Mouse (Mus musculus) embryonic facial prominence, embryonic 13.5 days (tissue): Measurements from ENCODE around the gene Sorl1. TPM values are rescaled to one million over a fixed set of nuclear protein-coding genes. Genes with fewer than 3 reads are reported as not detected.

Experiments used
- ATAC-seq: fragments of 200-750 bp; cut with Nextera tagmentation; 2 replicates; pipeline ENCODE4 v1.8.0; 2017; ENCODE audit warnings: low read depth; ENCODE audit not compliant: insufficient number of reproducible peaks, insufficient read depth, low FRiP score, low TSS enrichment
- H3K27ac ChIP-seq: fragments of 300-500 bp; sonication (generic); 2 replicates; pipeline ENCODE4 v1.5.1; 2015; ENCODE audit warnings: moderate library complexity, mild to moderate bottlenecking, inconsistent platforms
- H3K27me3 ChIP-seq: fragments of 300-500 bp; sonication (generic); 2 replicates; pipeline ENCODE4 v1.6.1; 2015; ENCODE audit warnings: mild to moderate bottlenecking, inconsistent platforms
- H3K36me3 ChIP-seq: fragments of 300-500 bp; sonication (generic); 2 replicates; pipeline ENCODE4 v1.6.1; 2015; ENCODE audit warnings: mild to moderate bottlenecking, inconsistent platforms
- H3K4me1 ChIP-seq: fragments of 300-500 bp; sonication (generic); 2 replicates; pipeline ENCODE4 v1.6.1; 2015; ENCODE audit warnings: inconsistent platforms
- H3K4me2 ChIP-seq: fragments of 300-500 bp; sonication (generic); 2 replicates; pipeline ENCODE4 v1.6.1; 2015; ENCODE audit warnings: moderate library complexity, mild to moderate bottlenecking, inconsistent platforms
- H3K4me3 ChIP-seq: fragments of 300-500 bp; sonication (generic); 2 replicates; pipeline ENCODE4 v1.5.1; 2015; ENCODE audit warnings: mild to moderate bottlenecking, inconsistent platforms
- H3K9ac ChIP-seq: fragments of 300-500 bp; sonication (generic); 2 replicates; pipeline ENCODE4 v1.6.1; 2015; ENCODE audit warnings: mild to moderate bottlenecking, inconsistent platforms
- H3K9me3 ChIP-seq: fragments of 300-500 bp; sonication (generic); 2 replicates; pipeline ENCODE4 v1.6.1; 2016; ENCODE audit warnings: inconsistent platforms
- WGBS: fragments of 180-500 bp; shearing (Covaris S2); methylation state at CpG from one replicate; pipeline ENCODE4 v1.1.7; 2015; ENCODE audit warnings: mixed read lengths; 5-methylcytosine and 5-hydroxymethylcytosine counted together
- polyA plus RNA-seq: library from polyadenylated mRNA; unstranded; fragments of >200 nt; fragmentation: Nextera tagmentation; extraction: Ambion mirVana; gene quantifications from 2 replicates; pipeline ENCODE4 v1.2.1, GENCODE M21; 2015

Sorl1 gene
- polyA plus RNA-seq, 1 experiment from 2014 or later, result 6.6 TPM

- Histone ChIP-seq H3K4me3 (no peak overlapping the region), H3K4me2 (no peak overlapping the region), H3K27me3 (no peaks in the 10 kb centered on the region), H3K9ac (no peak overlapping the region), H3K9me3 (no peaks in the 10 kb centered on the region), H3K4me1 (no peaks in the 10 kb centered on the region), H3K27ac (no peak overlapping the region), H3K36me3 (peaks cover 20% of the 10 kb centered on the region)
- 86% methylated on average over 5 of the region's 5 CpGs for WGBS
- no peak for ATAC-seq
Measured at GRCm38 (mm10) chr9:41992841-41993240, 131.3 kb downstream of the Sorl1 start.

- WGBS, result 54% methylated on average over 5 of the region's 5 CpGs
- ATAC-seq, result no peak
- H3K27ac ChIP-seq, result peak overlapping the region; percentile 13
Measured at GRCm38 (mm10) chr9:41985636-41986035, 138.5 kb downstream of the Sorl1 start.

GRCm38 (mm10) chr9:41985052-41985451 is 139.0 kb downstream of the Sorl1 start:
- no peak for ATAC-seq
- H3K4me3 ChIP-seq, result no peak overlapping the region
- no peak overlapping the region for H3K27ac ChIP-seq
- no peaks in the 10 kb centered on the region for H3K27me3 ChIP-seq
- peaks cover 11% of the 10 kb centered on the region; the same call in 1 of the 2 replicates for H3K4me1 ChIP-seq
- no peaks in the 10 kb centered on the region for H3K9me3 ChIP-seq
- no peak overlapping the region for H3K4me2 ChIP-seq
- H3K36me3 ChIP-seq, result peaks cover 43% of the 10 kb centered on the region
- WGBS, result 39% methylated on average over 9 of the region's 9 CpGs
- H3K9ac ChIP-seq, result no peak overlapping the region

More at GRCm38 (mm10) chr9:41985636-41986035, 138.5 kb downstream of the Sorl1 start:
- Histone ChIP-seq H3K27me3 (no peaks in the 10 kb centered on the region), H3K9me3 (no peaks in the 10 kb centered on the region), H3K4me1 (peaks cover 11% of the 10 kb centered on the region; the same call in 1 of the 2 replicates), H3K36me3 (peaks cover 41% of the 10 kb centered on the region), H3K9ac (no peak overlapping the region), H3K4me2 (no peak overlapping the region), H3K4me3 (no peak overlapping the region)

- H3K27ac ChIP-seq, result no peak overlapping the region
- H3K36me3 ChIP-seq, result peaks cover 41% of the 10 kb centered on the region
- ATAC-seq, result no peak
- no peak overlapping the region for H3K4me2 ChIP-seq
- no peaks in the 10 kb centered on the region for H3K9me3 ChIP-seq
- peaks cover 11% of the 10 kb centered on the region; the same call in 1 of the 2 replicates for H3K4me1 ChIP-seq
- H3K4me3 ChIP-seq, result no peak overlapping the region
- H3K27me3 ChIP-seq, result no peaks in the 10 kb centered on the region
- H3K9ac ChIP-seq, result no peak overlapping the region
- 80% methylated on average over 11 of the region's 11 CpGs for WGBS
Measured at GRCm38 (mm10) chr9:41984306-41984705, 139.8 kb downstream of the Sorl1 start.

- Histone ChIP-seq H3K27ac (no peak overlapping the region), H3K36me3 (peaks cover 49% of the 10 kb centered on the region), H3K4me1 (peaks cover 11% of the 10 kb centered on the region; the same call in 1 of the 2 replicates), H3K4me3 (no peak overlapping the region), H3K27me3 (no peaks in the 10 kb centered on the region), H3K9ac (no peak overlapping the region), H3K9me3 (no peaks in the 10 kb centered on the region), H3K4me2 (no peak overlapping the region)
- ATAC-seq, result no peak
- WGBS, result 92% methylated on average over 3 of the region's 3 CpGs
Measured at GRCm38 (mm10) chr9:41983286-41983685, 140.8 kb downstream of the Sorl1 start.

GRCm38 (mm10) chr9:41982760-41983159 is 141.3 kb downstream of the Sorl1 start:
- ATAC-seq, result no peak
- peaks cover 11% of the 10 kb centered on the region; the same call in 1 of the 2 replicates for H3K4me1 ChIP-seq
- no peak overlapping the region for H3K4me3 ChIP-seq
- no peak overlapping the region for H3K9ac ChIP-seq
- H3K27ac ChIP-seq, result no peak overlapping the region
- H3K27me3 ChIP-seq, result no peaks in the 10 kb centered on the region
- WGBS, result 73% methylated on average over 2 of the region's 2 CpGs
- peaks cover 53% of the 10 kb centered on the region for H3K36me3 ChIP-seq
- H3K9me3 ChIP-seq, result no peaks in the 10 kb centered on the region
- no peak overlapping the region for H3K4me2 ChIP-seq

- ATAC-seq, result no peak
- no peaks in the 10 kb centered on the region for H3K27me3 ChIP-seq
- H3K9me3 ChIP-seq, result no peaks in the 10 kb centered on the region
- H3K4me3 ChIP-seq, result no peak overlapping the region
- WGBS, result 63% methylated on average over 9 of the region's 9 CpGs
- H3K27ac ChIP-seq, result peak overlapping the region; percentile 24; the same call in 1 of the 2 replicates
- H3K36me3 ChIP-seq, result peaks cover 56% of the 10 kb centered on the region
- no peak overlapping the region for H3K9ac ChIP-seq
- H3K4me1 ChIP-seq, result peaks cover 11% of the 10 kb centered on the region; the same call in 1 of the 2 replicates
- no peak overlapping the region for H3K4me2 ChIP-seq
Measured at GRCm38 (mm10) chr9:41982023-41982422, 142.1 kb downstream of the Sorl1 start.

- H3K36me3 ChIP-seq, result peaks cover 57% of the 10 kb centered on the region
- H3K9me3 ChIP-seq, result no peaks in the 10 kb centered on the region
- no peak overlapping the region for H3K4me3 ChIP-seq
- no peak overlapping the region for H3K27ac ChIP-seq
- no peak overlapping the region for H3K9ac ChIP-seq
- WGBS, result 68% methylated on average over 4 of the region's 4 CpGs
- peaks cover 11% of the 10 kb centered on the region; the same call in 1 of the 2 replicates for H3K4me1 ChIP-seq
- no peak overlapping the region for H3K4me2 ChIP-seq
- H3K27me3 ChIP-seq, result no peaks in the 10 kb centered on the region
- ATAC-seq, result no peak
Measured at GRCm38 (mm10) chr9:41981306-41981705, 142.8 kb downstream of the Sorl1 start.

GRCm38 (mm10) chr9:41980796-41981195 is 143.3 kb downstream of the Sorl1 start:
- H3K9ac ChIP-seq, result no peak overlapping the region
- H3K36me3 ChIP-seq, result peaks cover 62% of the 10 kb centered on the region
- ATAC-seq, result no peak
- WGBS, result 79% methylated on average over 5 of the region's 5 CpGs
- no peak overlapping the region for H3K4me2 ChIP-seq
- H3K27me3 ChIP-seq, result no peaks in the 10 kb centered on the region
- no peak overlapping the region for H3K4me3 ChIP-seq
- H3K27ac ChIP-seq, result no peak overlapping the region; the same call in 1 of the 2 replicates
- no peaks in the 10 kb centered on the region for H3K9me3 ChIP-seq
- H3K4me1 ChIP-seq, result peaks cover 11% of the 10 kb centered on the region; the same call in 1 of the 2 replicates

GRCm38 (mm10) chr9:41978366-41978765 is 145.7 kb downstream of the Sorl1 start:
- Histone ChIP-seq H3K4me1 (peaks cover 15% of the 10 kb centered on the region; the same call in 1 of the 2 replicates), H3K9ac (no peak overlapping the region), H3K4me2 (no peak overlapping the region), H3K36me3 (peaks cover 61% of the 10 kb centered on the region), H3K4me3 (no peak overlapping the region), H3K27ac (no peak overlapping the region), H3K27me3 (no peaks in the 10 kb centered on the region), H3K9me3 (no peaks in the 10 kb centered on the region)
- 90% methylated on average over 6 of the region's 6 CpGs for WGBS
- ATAC-seq, result no peak

GRCm38 (mm10) chr9:41975968-41976367 is 148.1 kb downstream of the Sorl1 start:
- Histone ChIP-seq H3K4me1 (0 out of 2 replicates have a peak, but pooled peaks cover 5% of the 10 kb centered on the region), H3K27ac (no peak overlapping the region), H3K4me3 (no peak overlapping the region), H3K36me3 (peaks cover 48% of the 10 kb centered on the region), H3K9ac (no peak overlapping the region), H3K9me3 (no peaks in the 10 kb centered on the region), H3K27me3 (no peaks in the 10 kb centered on the region), H3K4me2 (no peak overlapping the region)
- no peak for ATAC-seq
- WGBS, result 92% methylated on average over 15 of the region's 15 CpGs

GRCm38 (mm10) chr9:41974661-41975060 is 149.4 kb downstream of the Sorl1 start:
- Histone ChIP-seq H3K9ac (no peak overlapping the region), H3K36me3 (peaks cover 54% of the 10 kb centered on the region), H3K4me2 (no peak overlapping the region), H3K4me1 (0 out of 2 replicates have a peak, but pooled peaks cover 5% of the 10 kb centered on the region), H3K9me3 (no peaks in the 10 kb centered on the region), H3K27ac (no peak overlapping the region), H3K27me3 (no peaks in the 10 kb centered on the region), H3K4me3 (no peak overlapping the region)
- 80% methylated on average over 3 of the region's 3 CpGs for WGBS
- no peak for ATAC-seq
